Mouse (Mus musculus) midbrain, postnatal 0 days (tissue): ENCODE measurements around the gene Tpbgl. TPM values are rescaled to one million over a fixed set of nuclear protein-coding genes. Genes with fewer than 3 reads are reported as not detected.

ENCODE experiments used
- ATAC-seq: fragments of 200-750 bp; cut with Nextera tagmentation; 2 replicates; pipeline ENCODE4 v1.8.0; 2017; ENCODE audit warnings: moderate number of reproducible peaks, mild to moderate bottlenecking, moderate TSS enrichment, moderate library complexity; ENCODE audit not compliant: low FRiP score
- DNase-seq: peaks from one replicate; pipeline ENCODE4 v3.0.0-alpha.2; 2015; ENCODE audit warnings: low spot score
- H3K27ac ChIP-seq: fragments of 300-500 bp; sonication (generic); 2 replicates; pipeline ENCODE4 v1.5.1; 2014; ENCODE audit warnings: low read depth, mild to moderate bottlenecking, low read length, mixed read lengths
- H3K27me3 ChIP-seq: fragments of 300-500 bp; sonication (generic); 2 replicates; pipeline ENCODE4 v1.6.1; 2014; ENCODE audit warnings: low read length, control low read depth, mixed read lengths; ENCODE audit not compliant: insufficient read depth
- H3K36me3 ChIP-seq: fragments of 300-500 bp; sonication (generic); 2 replicates; pipeline ENCODE4 v1.6.1; 2014; ENCODE audit warnings: low read length, control low read depth, mixed read lengths; ENCODE audit not compliant: insufficient read depth
- H3K4me1 ChIP-seq: fragments of 300-500 bp; sonication (generic); 2 replicates; pipeline ENCODE4 v1.6.1; 2014; ENCODE audit warnings: mild to moderate bottlenecking, control low read depth, antibody characterized with exemption, low read length, mixed read lengths; ENCODE audit not compliant: insufficient read depth
- H3K4me2 ChIP-seq: fragments of 300-500 bp; sonication (generic); 2 replicates; pipeline ENCODE4 v1.6.1; 2014; ENCODE audit warnings: low read depth, mild to moderate bottlenecking, low read length, mixed read lengths; ENCODE audit not compliant: poor library complexity, severe bottlenecking
- H3K4me3 ChIP-seq: fragments of 300-500 bp; sonication (generic); 2 replicates; pipeline ENCODE4 v1.5.1; 2014; ENCODE audit warnings: low read depth, mild to moderate bottlenecking, low read length, moderate library complexity
- H3K9ac ChIP-seq: fragments of 300-500 bp; sonication (generic); replicated peaks from 2 replicates; pipeline ENCODE4 v1.6.1; 2014; ENCODE audit warnings: mild to moderate bottlenecking, low read length, moderate library complexity, mixed read lengths; ENCODE audit not compliant: poor library complexity, severe bottlenecking
- H3K9me3 ChIP-seq: fragments of 300-500 bp; sonication (generic); 2 replicates; pipeline ENCODE4 v1.6.1; 2016; ENCODE audit warnings: low read length, control low read depth
- CTCF ChIP-seq: IDR thresholded peaks from 2 replicates; pipeline ENCODE4 v1.5.1; 2016; ENCODE audit warnings: antibody characterized with exemption, mild to moderate bottlenecking
- WGBS: fragments of 180-500 bp; shearing (Covaris S2); extraction: QIAGEN DNeasy Blood & Tissue Kit; methylation state at CpG from one replicate; pipeline ENCODE4 v1.1.7; 2014; 5-methylcytosine and 5-hydroxymethylcytosine counted together
- polyA plus RNA-seq: library from polyadenylated mRNA; unstranded; fragments of >200 nt; fragmentation: Nextera tagmentation; extraction: Ambion mirVana; gene quantifications from 2 replicates; pipeline ENCODE4 v1.2.1, GENCODE M21; 2015
- total RNA-seq: library from RNA; depleted of rRNA; stranded (reverse); fragments of >200 nt; gene quantifications from 2 replicates; pipeline ENCODE4 v1.2.3, GENCODE M21; 2014; rRNA removed

The Tpbgl gene
- total RNA-seq (2.8 and 4.5 TPM in 2 replicates), polyA plus RNA-seq (1.7 and 2.3 TPM in 2 replicates)

GRCm38 (mm10) chr7:99626376-99627270, at the start of gene Tpbgl:
Gene Tpbgl (minus strand): TSS chr7:99627103.
- Histone ChIP-seq H3K9me3 (no peaks in the 10 kb centered on the region), H3K36me3 (no peaks in the 10 kb centered on the region), H3K9ac (peak within 1 kb of the TSS; percentile 63), H3K4me1 (no peaks in the 10 kb centered on the region), H3K4me3 (peak within 1 kb of the TSS; percentile 54), H3K27ac (0 out of 2 replicates have a peak within 1 kb of the TSS, but pooled peaks have one; percentile 26), H3K4me2 (peak within 1 kb of the TSS; percentile 67), H3K27me3 (peaks cover 35% of the 10 kb centered on the region)
- ATAC-seq (0 out of 2 replicates have a peak, but pooled peaks have one; percentile 2), DNase-seq (peak; percentile 25)
- no peak for TF ChIP-seq CTCF
- under 1% methylated on average over 55 of the region's 83 CpGs for WGBS

DNA sequence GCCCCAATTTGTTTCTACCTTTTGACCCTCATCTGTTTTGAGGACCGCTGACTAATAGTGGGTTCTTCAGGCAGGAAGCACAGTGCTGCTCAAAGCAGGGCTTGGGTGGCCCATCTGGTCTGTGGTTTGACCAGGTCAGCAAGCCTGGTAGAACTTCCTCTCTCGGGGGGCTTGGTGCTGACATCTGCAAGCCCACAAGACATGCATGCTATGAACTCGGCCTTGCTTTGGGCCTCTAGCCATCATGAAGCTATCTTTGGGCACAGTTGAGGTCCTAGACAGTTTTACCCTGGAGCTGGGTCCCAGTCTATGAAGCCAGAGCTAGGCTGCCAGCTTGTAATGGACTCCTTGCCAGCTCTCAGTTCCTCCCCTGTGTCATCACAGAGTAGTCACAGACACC, 48.0 kb upstream of the Tpbgl start:
- no peak for ATAC-seq
- TF ChIP-seq CTCF = no peak

GRCm38 (mm10) chr7:99674209-99674608, 47.3 kb upstream of the Tpbgl start:
- H3K9me3 ChIP-seq = no peaks in the 10 kb centered on the region
- no peaks in the 10 kb centered on the region for H3K27me3 ChIP-seq
- no peaks in the 10 kb centered on the region for H3K4me1 ChIP-seq
- H3K4me3 ChIP-seq = no peak overlapping the region
- H3K9ac ChIP-seq = no peak overlapping the region
- H3K36me3 ChIP-seq = no peaks in the 10 kb centered on the region
- H3K27ac ChIP-seq = no peak overlapping the region
- ATAC-seq = no peak
- TF ChIP-seq CTCF = no peak
- 78% methylated on average over 5 of the region's 5 CpGs for WGBS
- no peak for DNase-seq
- H3K4me2 ChIP-seq = no peak overlapping the region

More for the DNA sequence above, 48.0 kb upstream of the Tpbgl start:
- no peaks in the 10 kb centered on the region for H3K36me3 ChIP-seq
- no peak overlapping the region for H3K9ac ChIP-seq
- no peak overlapping the region for H3K27ac ChIP-seq
- H3K27me3 ChIP-seq = no peaks in the 10 kb centered on the region
- H3K4me3 ChIP-seq = no peak overlapping the region
- no peak overlapping the region for H3K4me2 ChIP-seq
- no peak for DNase-seq
- 83% methylated on average over 3 of the region's 3 CpGs for WGBS
- no peaks in the 10 kb centered on the region for H3K9me3 ChIP-seq
- no peaks in the 10 kb centered on the region for H3K4me1 ChIP-seq

- 74% methylated on average over 8 of the region's 8 CpGs for WGBS
Measured at GRCm38 (mm10) chr7:99673188-99673587, 46.3 kb upstream of the Tpbgl start.

DNA sequence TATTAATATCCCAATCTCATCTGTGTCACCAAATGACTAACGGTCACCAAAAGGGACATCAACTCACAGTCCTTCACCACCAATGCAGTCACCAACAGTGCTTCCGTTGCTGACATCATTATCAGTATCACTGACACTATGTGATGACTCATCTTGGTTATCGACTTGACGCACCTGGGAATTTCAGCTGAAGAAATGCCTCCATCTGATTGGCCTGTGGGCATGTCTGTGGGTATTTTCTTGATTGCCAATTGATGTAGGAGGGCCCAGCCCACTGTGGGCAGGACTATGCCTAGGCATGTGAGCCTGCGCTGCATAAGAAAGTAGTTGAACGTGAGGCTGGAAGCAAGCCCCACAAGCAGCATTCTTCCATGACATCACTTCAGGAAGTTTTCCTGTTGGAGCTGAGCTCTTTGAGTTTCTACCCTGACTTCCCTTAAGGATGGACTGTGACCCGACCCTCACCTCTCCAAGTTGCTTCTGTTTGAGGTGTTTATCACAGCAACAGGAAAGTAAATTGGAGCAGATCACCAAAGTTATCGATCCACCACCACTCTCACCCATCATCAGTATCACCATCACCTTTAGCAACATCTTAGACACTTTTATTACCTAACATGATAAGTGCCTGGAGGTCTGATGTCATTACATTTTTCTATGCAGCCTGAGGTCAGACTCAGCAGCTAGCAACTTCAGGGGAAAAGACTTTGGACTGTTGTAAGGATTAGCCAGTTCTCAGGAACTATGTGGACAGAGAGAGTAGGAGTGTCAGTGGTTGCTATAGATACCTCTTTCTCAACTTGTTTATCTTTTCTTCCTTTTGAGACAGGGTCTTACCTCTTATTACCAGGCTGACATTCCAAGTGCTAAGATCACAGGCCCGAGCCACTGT, 44.9 kb upstream of the Tpbgl start:
- WGBS = 83% methylated on average over 9 of the region's 9 CpGs
- Histone ChIP-seq H3K4me2 (no peak overlapping the region), H3K4me3 (no peak overlapping the region), H3K36me3 (no peaks in the 10 kb centered on the region), H3K27ac (no peak overlapping the region), H3K27me3 (no peaks in the 10 kb centered on the region), H3K9ac (no peak overlapping the region), H3K9me3 (no peaks in the 10 kb centered on the region), H3K4me1 (no peaks in the 10 kb centered on the region; the same call in 1 of the 2 replicates)
- no peak for TF ChIP-seq CTCF
- ATAC-seq = no peak
- DNase-seq = no peak

More at GRCm38 (mm10) chr7:99673188-99673587, 46.3 kb upstream of the Tpbgl start:
- Histone ChIP-seq H3K9ac (no peak overlapping the region), H3K27me3 (no peaks in the 10 kb centered on the region), H3K4me2 (no peak overlapping the region), H3K4me1 (no peaks in the 10 kb centered on the region; the same call in 1 of the 2 replicates), H3K27ac (no peak overlapping the region), H3K4me3 (no peak overlapping the region), H3K9me3 (no peaks in the 10 kb centered on the region), H3K36me3 (no peaks in the 10 kb centered on the region)
- DNase-seq (peak; percentile 22), ATAC-seq (no peak)
- TF ChIP-seq CTCF = no peak
